Mouse (Mus musculus) kidney, postnatal 0 days (tissue): ENCODE results near the gene Rarres1. TPM values are rescaled to one million over a fixed set of nuclear protein-coding genes. Genes with fewer than 3 reads are reported as not detected.

ENCODE experiments used
- ATAC-seq: fragments of 200-750 bp; cut with Nextera tagmentation; replicated peaks from 2 replicates; pipeline ENCODE4 v1.8.0; 2017; ENCODE audit warnings: low read depth, moderate number of reproducible peaks, moderate TSS enrichment, moderate library complexity; ENCODE audit not compliant: low FRiP score
- DNase-seq: peaks from one replicate; pipeline ENCODE4 v3.0.0-alpha.2; 2016; ENCODE audit warnings: low spot score
- H3K27ac ChIP-seq: fragments of 300-500 bp; sonication (generic); 2 replicates; pipeline ENCODE4 v1.5.1; 2014; ENCODE audit warnings: mild to moderate bottlenecking
- H3K27me3 ChIP-seq: fragments of 300-500 bp; sonication (generic); 2 replicates; pipeline ENCODE4 v1.6.1; 2014; ENCODE audit warnings: low read length, mixed read lengths; ENCODE audit not compliant: insufficient read depth
- H3K36me3 ChIP-seq: fragments of 300-500 bp; sonication (generic); 2 replicates; pipeline ENCODE4 v1.6.1; 2014; ENCODE audit warnings: low read length, mixed read lengths; ENCODE audit not compliant: insufficient read depth
- H3K4me1 ChIP-seq: fragments of 300-500 bp; sonication (generic); replicated peaks from 2 replicates; pipeline ENCODE4 v1.6.1; 2014; ENCODE audit warnings: antibody characterized with exemption, low read length, mixed read lengths; ENCODE audit not compliant: insufficient read depth
- H3K4me2 ChIP-seq: fragments of 300-500 bp; sonication (generic); 2 replicates; pipeline ENCODE4 v1.6.1; 2014; ENCODE audit warnings: mild to moderate bottlenecking, low read length, moderate library complexity, mixed read lengths
- H3K4me3 ChIP-seq: fragments of 300-500 bp; sonication (generic); replicated peaks from 2 replicates; pipeline ENCODE4 v1.5.1; 2014; ENCODE audit warnings: low read depth, low read length
- H3K9ac ChIP-seq: fragments of 300-500 bp; sonication (generic); 2 replicates; pipeline ENCODE4 v1.6.1; 2014; ENCODE audit warnings: low read depth, low read length
- H3K9me3 ChIP-seq: fragments of 300-500 bp; sonication (generic); replicated peaks from 2 replicates; pipeline ENCODE4 v1.6.1; 2016; ENCODE audit warnings: low read length, inconsistent platforms, mixed read lengths
- CTCF ChIP-seq: IDR thresholded peaks from 2 replicates; pipeline ENCODE4 v1.5.1; 2016; ENCODE audit warnings: antibody characterized with exemption, low read depth, mild to moderate bottlenecking, moderate library complexity
- whole genome bisulfite sequencing: fragments of 180-500 bp; shearing (Covaris S2); extraction: QIAGEN DNeasy Blood & Tissue Kit; methylation state at CpG from one replicate; pipeline ENCODE4 v1.1.7; 2014; 5-methylcytosine and 5-hydroxymethylcytosine counted together
- polyA plus RNA-seq: library from polyadenylated mRNA; unstranded; fragments of >200 nt; fragmentation: Nextera tagmentation; extraction: Ambion mirVana; gene quantifications from 2 replicates; pipeline ENCODE4 v1.2.1, GENCODE M21; 2015

Gene Rarres1
- polyA plus RNA-seq, 1 experiment from 2014 or later = 7.6 TPM

GRCm38 (mm10) chr3:67553281-67553680 is 38.0 kb upstream of the Rarres1 start:
- DNase-seq = no peak
- H3K27ac ChIP-seq = no peak overlapping the region

DNA sequence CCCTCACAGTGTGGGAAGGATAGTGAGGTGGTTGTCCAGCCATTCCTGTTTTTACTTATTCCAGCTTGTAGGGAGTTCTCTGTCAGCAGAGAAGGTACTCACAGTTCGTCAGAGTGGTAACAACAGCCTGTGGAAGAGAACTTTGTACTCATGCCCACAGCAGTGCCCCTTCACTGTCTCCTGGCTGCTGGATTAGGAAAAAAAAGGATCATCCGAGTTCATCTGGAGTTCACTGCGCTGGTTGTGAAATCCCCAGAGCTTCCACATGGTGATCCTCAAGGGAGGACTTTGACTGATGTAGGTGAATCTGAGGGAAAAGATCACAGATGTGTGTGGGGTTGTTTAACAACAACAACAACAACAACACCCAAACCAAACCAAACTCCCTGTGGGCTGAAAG is 35.9 kb upstream of the Rarres1 start:
- Histone ChIP-seq H3K4me2 (no peak overlapping the region), H3K9ac (no peak overlapping the region), H3K27me3 (no peaks in the 10 kb centered on the region), H3K9me3 (no peaks in the 10 kb centered on the region), H3K36me3 (no peaks in the 10 kb centered on the region), H3K4me1 (no peaks in the 10 kb centered on the region), H3K4me3 (no peak overlapping the region), H3K27ac (no peak overlapping the region)
- WGBS = 55% methylated on average over 3 of the region's 3 CpGs
- peak; percentile 7 for DNase-seq
- no peak for TF ChIP-seq CTCF
- peak; percentile 69; the same call in 1 of the 2 replicates for ATAC-seq

More at GRCm38 (mm10) chr3:67553281-67553680, 38.0 kb upstream of the Rarres1 start:
- no peak for TF ChIP-seq CTCF
- H3K4me2 ChIP-seq = no peak overlapping the region
- H3K27me3 ChIP-seq = no peaks in the 10 kb centered on the region
- H3K36me3 ChIP-seq = no peaks in the 10 kb centered on the region
- H3K4me1 ChIP-seq = peaks cover 3% of the 10 kb centered on the region; the same call in 1 of the 2 replicates
- no peak overlapping the region for H3K9ac ChIP-seq
- H3K9me3 ChIP-seq = no peaks in the 10 kb centered on the region
- no peak overlapping the region for H3K4me3 ChIP-seq
- 61% methylated on average over 4 of the region's 4 CpGs for WGBS
- ATAC-seq = no peak

GRCm38 (mm10) chr3:67543630-67544029 is 28.3 kb upstream of the Rarres1 start:
- Histone ChIP-seq H3K4me3 (no peak overlapping the region), H3K9me3 (no peaks in the 10 kb centered on the region), H3K27me3 (no peaks in the 10 kb centered on the region), H3K4me1 (no peaks in the 10 kb centered on the region), H3K9ac (no peak overlapping the region), H3K4me2 (no peak overlapping the region), H3K36me3 (no peaks in the 10 kb centered on the region), H3K27ac (no peak overlapping the region)
- no peak for TF ChIP-seq CTCF
- DNase-seq (no peak), ATAC-seq (no peak)
- WGBS = 70% methylated on average over 8 of the region's 8 CpGs

DNA sequence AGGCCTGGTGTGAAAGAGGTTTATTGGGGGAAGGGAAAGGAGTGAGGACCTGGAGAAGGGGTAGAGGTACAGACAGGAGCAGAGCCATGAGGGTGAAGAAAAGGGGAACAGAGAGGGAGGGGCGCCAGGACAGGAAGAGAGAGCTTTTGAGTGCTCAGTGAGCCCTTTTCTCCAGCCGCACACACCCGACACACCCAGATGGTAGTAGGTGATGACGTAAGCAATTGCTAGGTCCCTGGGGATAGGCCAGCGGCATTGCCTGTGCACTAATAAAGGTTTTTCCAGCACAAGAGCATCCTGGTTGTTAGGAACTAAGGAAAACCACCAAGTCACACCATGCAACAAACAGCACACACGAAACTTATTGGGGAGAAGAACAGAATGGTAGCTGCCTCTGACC is 9.4 kb upstream of the Rarres1 start:
- Histone ChIP-seq H3K27ac (no peak overlapping the region), H3K36me3 (no peaks in the 10 kb centered on the region), H3K9me3 (no peaks in the 10 kb centered on the region), H3K4me3 (no peak overlapping the region), H3K4me2 (no peak overlapping the region), H3K9ac (no peak overlapping the region), H3K27me3 (no peaks in the 10 kb centered on the region), H3K4me1 (no peaks in the 10 kb centered on the region)
- DNase-seq (no peak), ATAC-seq (no peak)
- no peak for TF ChIP-seq CTCF
- 76% methylated on average over 6 of the region's 6 CpGs for WGBS

DNA sequence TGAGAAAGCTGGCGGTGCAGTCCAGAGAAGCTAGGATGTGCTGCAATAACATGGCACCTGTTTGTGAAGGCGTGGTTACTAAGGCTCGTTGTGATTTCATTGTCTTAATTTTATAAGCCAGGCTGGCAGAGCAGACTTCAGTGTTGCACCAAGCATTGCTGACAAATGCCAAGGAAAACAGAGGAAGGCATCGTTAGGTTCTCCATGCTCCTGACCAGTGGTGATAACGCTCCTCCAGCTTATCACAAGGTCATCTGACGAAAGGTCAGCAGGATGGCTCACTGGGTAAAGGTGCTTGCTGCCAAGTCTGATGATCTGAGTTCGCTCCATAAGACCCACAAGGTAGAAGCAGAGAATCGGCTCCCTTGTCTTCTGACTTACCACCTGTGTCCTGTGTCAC is 7.4 kb upstream of the Rarres1 start:
- ATAC-seq = no peak
- no peaks in the 10 kb centered on the region for H3K4me1 ChIP-seq
- no peaks in the 10 kb centered on the region for H3K27me3 ChIP-seq
- no peak for TF ChIP-seq CTCF
- no peak overlapping the region for H3K9ac ChIP-seq
- H3K36me3 ChIP-seq = no peaks in the 10 kb centered on the region
- WGBS = 82% methylated on average over 8 of the region's 8 CpGs
- H3K4me3 ChIP-seq = no peak overlapping the region
- H3K27ac ChIP-seq = no peak overlapping the region
- H3K9me3 ChIP-seq = no peaks in the 10 kb centered on the region
- H3K4me2 ChIP-seq = no peak overlapping the region
- DNase-seq = no peak

DNA sequence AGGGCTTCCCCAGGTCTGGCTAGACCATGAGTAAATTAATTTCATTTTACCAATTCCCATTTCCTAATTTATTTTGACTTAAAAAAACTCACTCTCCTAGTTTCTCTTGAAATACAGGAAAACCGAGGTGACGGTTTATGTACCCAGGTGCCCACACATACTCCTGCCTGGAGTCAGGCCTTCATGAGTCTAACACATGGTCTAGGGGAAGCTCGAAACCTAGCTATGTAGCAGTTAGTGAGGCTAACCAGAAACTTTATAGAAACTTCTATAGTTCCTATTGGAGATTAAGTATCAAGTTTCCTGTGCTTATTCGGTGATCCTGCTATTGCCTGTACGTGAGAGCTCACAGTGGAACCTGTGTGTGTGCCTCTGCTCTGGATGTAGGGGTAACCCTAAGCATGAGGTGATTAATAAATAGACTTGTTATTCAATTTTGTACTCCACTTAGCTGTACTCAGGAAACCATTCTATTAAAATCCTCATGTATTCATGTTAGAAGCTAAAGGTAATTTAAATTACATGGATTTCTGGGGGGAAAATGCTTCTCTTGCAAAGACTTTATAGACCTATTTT is 5.3 kb upstream of the Rarres1 start:
- Histone ChIP-seq H3K27ac (no peak overlapping the region), H3K4me2 (no peak overlapping the region), H3K27me3 (no peaks in the 10 kb centered on the region; the same call in 1 of the 2 replicates), H3K4me3 (no peak overlapping the region), H3K9ac (no peak overlapping the region), H3K4me1 (no peaks in the 10 kb centered on the region), H3K36me3 (no peaks in the 10 kb centered on the region), H3K9me3 (no peaks in the 10 kb centered on the region)
- WGBS = 82% methylated on average over 5 of the region's 5 CpGs
- ATAC-seq = no peak
- TF ChIP-seq CTCF = no peak
- DNase-seq = no peak
